Mouse (Mus musculus): ENCODE results near the gene Gm49333. TPM values are rescaled to one million over a fixed set of nuclear protein-coding genes. Genes with fewer than 3 reads are reported as not detected.

Gm49333 gene
- polyA plus RNA-seq, 1 experiment from 2014 or later = not detected

GRCm38 (mm10) chr16:20604705-20605104, 6.7 kb upstream of the Gm49333 start:
- Histone ChIP-seq H3K4me1 (replicated peaks) (peaks cover 22% of the 10 kb centered on the region), H3K4me2 (replicated peaks) (no peak overlapping the region), H3K27me3 (no peaks in the 10 kb centered on the region), H3K36me3 (peaks cover 47% of the 10 kb centered on the region), H3K27ac (no peak overlapping the region), H3K9me3 (no peaks in the 10 kb centered on the region), H3K4me3 (replicated peaks) (no peak overlapping the region), H3K9ac (replicated peaks) (no peak overlapping the region)
- peak; percentile 13; the same call in 1 of the 2 replicates for ATAC-seq
- WGBS = 77% methylated on average over 9 of the region's 9 CpGs

DNA sequence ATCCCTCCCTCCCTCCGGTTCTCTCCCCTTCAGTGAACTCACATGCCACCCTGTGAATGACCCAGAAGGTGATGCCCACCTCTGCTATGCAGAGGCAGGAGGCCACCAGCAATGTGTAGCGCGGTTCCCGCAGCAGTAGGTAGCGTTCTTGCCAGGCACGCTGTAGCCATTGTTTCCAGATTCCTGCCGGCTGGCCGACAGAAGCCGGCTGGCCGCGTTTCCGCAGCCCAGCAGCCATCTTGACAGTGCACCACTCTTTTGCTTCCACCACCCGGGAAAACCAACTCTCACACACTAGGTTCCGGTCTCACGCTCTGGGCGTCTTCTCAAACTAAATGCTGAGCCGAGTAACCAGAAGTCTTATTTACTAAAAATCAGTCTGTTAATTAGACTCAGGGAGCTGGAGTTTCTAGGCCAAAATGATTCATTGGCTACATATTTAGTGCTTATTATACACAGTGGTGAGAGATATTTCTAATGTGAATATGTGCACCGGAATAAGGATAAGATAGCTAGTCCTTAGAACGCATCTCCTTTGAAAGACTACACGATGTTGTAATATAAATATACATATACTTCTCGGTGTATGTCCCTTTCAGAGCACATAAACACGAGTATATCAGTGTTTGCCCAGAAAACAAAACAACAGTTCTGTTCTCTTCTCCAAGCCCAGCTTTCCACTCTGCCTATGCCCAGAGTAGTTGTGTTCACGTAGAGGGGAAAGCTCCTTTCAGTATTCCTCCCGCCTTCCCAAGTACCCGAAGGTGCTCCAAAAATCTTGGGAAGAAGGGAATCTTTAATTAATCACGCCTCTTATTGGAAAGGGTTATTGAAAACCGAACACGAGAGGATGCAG, 681 bp upstream of the Gm49333 start:
- Histone ChIP-seq H3K4me1 (replicated peaks) (peaks cover 32% of the 10 kb centered on the region), H3K27ac (peak overlapping the region; percentile 86), H3K36me3 (peaks cover 26% of the 10 kb centered on the region), H3K4me2 (replicated peaks) (peak overlapping the region; percentile 91), H3K4me3 (replicated peaks) (peak overlapping the region; percentile 69), H3K27me3 (no peaks in the 10 kb centered on the region), H3K9me3 (no peaks in the 10 kb centered on the region), H3K9ac (replicated peaks) (peak overlapping the region; percentile 86)
- WGBS = under 1% methylated on average over 28 of the region's 28 CpGs
- peak; percentile 65 for ATAC-seq

DNA sequence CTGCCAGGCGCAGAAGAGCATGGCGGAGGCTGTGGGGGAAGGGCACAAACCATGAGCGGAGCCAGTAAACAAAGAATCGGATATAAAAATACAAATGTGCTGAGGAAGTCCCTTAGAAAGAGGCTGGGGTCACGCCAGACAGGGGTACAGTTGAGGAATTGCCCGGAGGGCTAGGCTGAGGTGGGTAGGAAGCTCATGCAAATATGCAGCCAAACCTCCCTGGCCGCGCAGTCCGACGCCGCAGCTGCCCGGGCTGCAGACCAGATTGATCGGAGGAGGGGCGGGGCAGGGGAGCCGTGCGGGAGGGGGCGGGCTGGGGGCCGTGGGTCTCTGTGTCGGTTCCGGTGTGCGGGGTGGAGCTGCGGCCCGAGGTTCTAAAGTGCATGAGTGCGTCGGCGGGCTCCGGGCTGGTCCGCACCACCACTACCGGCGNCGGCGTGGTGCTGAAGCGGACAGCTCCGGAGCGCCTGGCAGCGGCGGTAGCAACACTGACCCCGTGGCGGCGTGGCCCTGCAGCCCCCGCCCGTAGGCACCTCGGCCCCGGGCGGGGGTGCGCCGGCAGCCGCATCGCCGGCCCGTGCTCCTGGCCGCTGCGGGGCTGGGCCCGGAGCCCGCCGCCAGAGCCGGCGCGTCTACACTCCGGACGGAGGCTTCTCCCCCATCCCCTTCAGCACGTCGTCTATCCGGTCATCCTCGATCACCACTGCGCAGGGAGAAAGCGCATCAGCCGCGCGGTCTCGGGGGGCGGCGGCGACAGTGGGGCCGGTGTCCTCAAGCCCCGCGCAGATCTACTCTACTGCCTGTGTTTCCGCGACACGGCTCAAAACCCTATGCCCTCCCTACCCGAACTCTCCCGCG, 8.4 kb downstream of the Gm49333 start:
- peaks cover 34% of the 10 kb centered on the region for H3K4me1 ChIP-seq (replicated peaks)
- peak overlapping the region; percentile 78 for H3K4me2 ChIP-seq (replicated peaks)
- H3K27ac ChIP-seq = peak overlapping the region; percentile 90
- peaks cover 5% of the 10 kb centered on the region; the same call in 1 of the 2 replicates for H3K36me3 ChIP-seq
- peak overlapping the region; percentile 92 for H3K9ac ChIP-seq (replicated peaks)
- ATAC-seq = peak; percentile 43
- H3K4me3 ChIP-seq (replicated peaks) = peak overlapping the region; percentile 74
- H3K9me3 ChIP-seq = no peaks in the 10 kb centered on the region
- WGBS = 2% methylated on average over 50 of the region's 83 CpGs
- no peaks in the 10 kb centered on the region for H3K27me3 ChIP-seq

- ATAC-seq = peak; percentile 18; the same call in 1 of the 2 replicates
Measured at GRCm38 (mm10) chr16:20620399-20620735, 9.0 kb downstream of the Gm49333 start.

DNA sequence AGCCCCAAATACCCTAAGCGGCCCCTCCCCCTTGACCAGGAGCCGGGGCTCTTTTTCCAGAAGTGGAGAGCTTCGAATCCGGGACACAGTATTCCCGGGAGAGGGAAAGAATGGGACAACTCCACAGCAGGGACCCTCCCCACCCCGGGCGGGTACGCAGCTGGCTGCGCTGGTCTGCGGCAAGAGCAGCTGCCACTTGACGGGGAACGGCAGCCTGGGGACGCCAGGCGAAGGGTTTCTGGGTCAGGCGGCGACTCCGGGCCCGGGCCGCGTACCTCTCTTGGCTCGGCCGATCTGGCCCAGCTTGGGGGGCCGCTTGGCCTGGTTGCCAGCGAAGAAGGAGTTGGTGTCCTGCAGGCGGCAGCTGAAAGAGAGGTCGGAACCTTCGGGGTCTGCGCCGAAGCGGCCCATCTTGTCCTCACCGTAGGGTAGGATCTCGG, 9.4 kb downstream of the Gm49333 start:
- Histone ChIP-seq H3K36me3 (peaks cover 5% of the 10 kb centered on the region; the same call in 1 of the 2 replicates), H3K4me2 (replicated peaks) (peak overlapping the region; percentile 78), H3K9me3 (no peaks in the 10 kb centered on the region), H3K27ac (peak overlapping the region; percentile 90), H3K4me1 (replicated peaks) (peaks cover 34% of the 10 kb centered on the region), H3K27me3 (no peaks in the 10 kb centered on the region), H3K4me3 (replicated peaks) (peak overlapping the region; percentile 74), H3K9ac (replicated peaks) (peak overlapping the region; percentile 92)
- under 1% methylated on average over 32 of the region's 32 CpGs for WGBS
- ATAC-seq = peak; percentile 18

More at GRCm38 (mm10) chr16:20620399-20620735, 9.0 kb downstream of the Gm49333 start:
- Histone ChIP-seq H3K27ac (peak overlapping the region; percentile 90), H3K36me3 (peaks cover 5% of the 10 kb centered on the region; the same call in 1 of the 2 replicates), H3K9ac (replicated peaks) (peak overlapping the region; percentile 92), H3K4me1 (replicated peaks) (peaks cover 34% of the 10 kb centered on the region), H3K4me3 (replicated peaks) (peak overlapping the region; percentile 74), H3K4me2 (replicated peaks) (peak overlapping the region; percentile 78), H3K9me3 (no peaks in the 10 kb centered on the region), H3K27me3 (no peaks in the 10 kb centered on the region)
- under 1% methylated on average over 9 of the region's 9 CpGs for WGBS

- no peaks in the 10 kb centered on the region for H3K9me3 ChIP-seq
- H3K27ac ChIP-seq = peak within 1 kb of the TSS; percentile 90
- H3K4me1 ChIP-seq (replicated peaks) = peaks cover 34% of the 10 kb centered on the region
- WGBS = 1% methylated on average over 64 of the region's 92 CpGs
- peak within 1 kb of the TSS; percentile 92 for H3K9ac ChIP-seq (replicated peaks)
- H3K36me3 ChIP-seq = peaks cover 5% of the 10 kb centered on the region; the same call in 1 of the 2 replicates
- peak within 1 kb of the TSS; percentile 78 for H3K4me2 ChIP-seq (replicated peaks)
- H3K4me3 ChIP-seq (replicated peaks) = peak within 1 kb of the TSS; percentile 74
- no peaks in the 10 kb centered on the region for H3K27me3 ChIP-seq
- peak; percentile 56 for ATAC-seq
Measured at GRCm38 (mm10) chr16:20621191-20621990, 10.0 kb downstream of the Gm49333 start, which contains the start of gene Camk2n2. TSS of gene Camk2n2 (minus strand) at chr16:20621287.

GRCm38 (mm10) chr16:20621991-20622685, 10.7 kb downstream of the Gm49333 start:
- ATAC-seq = peak; percentile 70
- H3K4me1 ChIP-seq (replicated peaks) = peaks cover 34% of the 10 kb centered on the region
- H3K4me3 ChIP-seq (replicated peaks) = peak overlapping the region; percentile 74
- peak overlapping the region; percentile 92 for H3K9ac ChIP-seq (replicated peaks)
- WGBS = under 1% methylated on average over 37 of the region's 37 CpGs
- no peaks in the 10 kb centered on the region for H3K9me3 ChIP-seq
- peak overlapping the region; percentile 90 for H3K27ac ChIP-seq
- no peaks in the 10 kb centered on the region for H3K27me3 ChIP-seq
- peak overlapping the region; percentile 78 for H3K4me2 ChIP-seq (replicated peaks)
- peaks cover 5% of the 10 kb centered on the region; the same call in 1 of the 2 replicates for H3K36me3 ChIP-seq

DNA sequence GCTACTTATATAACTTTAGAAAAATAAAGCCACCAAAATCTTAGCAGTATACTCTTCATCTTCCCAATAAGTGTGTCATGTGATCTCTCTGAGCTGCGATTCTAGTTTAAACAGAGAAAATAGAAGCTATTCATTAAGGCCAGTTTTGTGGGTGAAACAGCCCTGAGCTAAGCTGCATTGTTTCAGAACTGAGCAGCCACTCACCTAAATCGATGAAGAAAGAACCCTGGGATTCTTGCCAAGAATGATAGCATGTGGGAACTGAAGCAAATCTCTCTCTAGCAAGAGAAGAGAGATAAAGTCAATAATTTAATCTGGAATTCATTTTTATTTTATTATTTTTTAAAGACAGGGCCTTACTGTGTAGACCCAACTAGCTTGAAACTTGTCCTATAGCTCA, 11.8 kb downstream of the Gm49333 start:
- Histone ChIP-seq H3K9ac (replicated peaks) (0 out of 2 replicates have a peak overlapping the region, but pooled peaks have one; percentile 92), H3K4me1 (replicated peaks) (peaks cover 34% of the 10 kb centered on the region), H3K27me3 (no peaks in the 10 kb centered on the region), H3K36me3 (no peaks in the 10 kb centered on the region), H3K4me2 (replicated peaks) (no peak overlapping the region), H3K27ac (no peak overlapping the region), H3K9me3 (no peaks in the 10 kb centered on the region), H3K4me3 (replicated peaks) (no peak overlapping the region)
- 41% methylated on average over 2 of the region's 2 CpGs for WGBS
- ATAC-seq = no peak

DNA sequence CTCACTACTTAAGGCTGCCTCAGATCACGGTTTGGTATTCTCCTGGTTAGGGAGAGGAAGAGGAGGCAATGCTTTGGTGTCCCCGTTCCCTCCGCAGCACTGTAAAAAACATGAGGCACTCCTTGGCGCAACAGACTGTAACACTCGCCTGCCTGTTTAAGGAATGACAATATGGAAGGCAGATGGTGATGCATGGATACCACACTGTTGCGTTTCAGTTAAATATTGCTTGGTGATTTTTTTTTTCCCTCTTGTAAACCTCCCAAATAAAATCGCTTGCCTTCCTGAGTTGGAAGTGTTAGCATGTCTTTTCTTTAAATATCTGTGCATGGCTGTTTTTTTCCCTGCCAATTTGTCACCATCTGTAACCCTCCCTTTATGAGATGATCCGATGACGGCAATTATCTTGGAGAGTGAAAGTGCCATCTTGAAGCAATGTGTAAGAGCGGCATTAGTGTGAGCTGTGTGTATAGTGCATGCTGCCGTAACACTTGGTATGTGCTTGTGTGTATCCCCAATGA, 17.5 kb downstream of the Gm49333 start:
- H3K36me3 ChIP-seq = peaks cover 7% of the 10 kb centered on the region; the same call in 1 of the 2 replicates
- peak overlapping the region; percentile 94 for H3K4me2 ChIP-seq (replicated peaks)
- H3K27ac ChIP-seq = no peak overlapping the region
- peaks cover 17% of the 10 kb centered on the region for H3K4me1 ChIP-seq (replicated peaks)
- no peaks in the 10 kb centered on the region for H3K9me3 ChIP-seq
- 0 out of 2 replicates have a peak, but pooled peaks have one; percentile 31 for ATAC-seq
- 64% methylated on average over 11 of the region's 11 CpGs for WGBS
- no peak overlapping the region for H3K9ac ChIP-seq (replicated peaks)
- H3K4me3 ChIP-seq (replicated peaks) = peak overlapping the region; percentile 66; the same call in 1 of the 2 replicates
- peaks cover 6% of the 10 kb centered on the region; the same call in 1 of the 2 replicates for H3K27me3 ChIP-seq

Measured in midbrain, embryonic 13.5 days (tissue).